ENCODE assay signal across 33 mouse cellular contexts in the genomic region with DNA sequence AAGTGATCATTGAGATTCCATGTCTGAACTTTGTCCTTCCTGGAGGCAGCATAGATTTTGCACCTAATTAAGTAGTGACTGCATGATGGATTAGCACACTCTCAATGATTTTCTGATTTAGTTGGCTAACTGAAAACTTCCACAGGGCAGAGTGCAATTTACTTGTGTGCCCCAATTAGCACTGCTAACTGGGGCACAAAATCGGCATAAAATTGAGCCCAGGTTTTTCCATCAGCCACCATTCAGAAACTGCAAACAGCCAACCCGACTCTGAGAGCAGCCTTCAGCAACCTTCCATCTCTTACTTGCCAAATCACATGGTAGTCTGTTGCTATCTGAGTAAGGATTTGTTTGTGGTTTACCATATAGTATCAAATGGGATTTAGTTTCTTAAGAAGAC.
DNase-seq lines count a peak whose midpoint lies in the region; ATAC-seq and TF ChIP-seq lines count a peak whose summit lies in the region.
"Had no signal": no experiment of that assay in that cellular context is flagged by ENCODE, and none has a peak within 500 bp of the region (broad histone marks: within the 10 kb centered on the region; RNA-seq: fewer than 3 reads in every experiment).

No protein-coding gene starts in this region.

- no peaks in the 10 kb centered on the region for H3K4me1 ChIP-seq in forebrain, postnatal 0 days (ENCODE audit: insufficient read depth)
- no peaks in the 10 kb centered on the region for H3K4me1 ChIP-seq in forebrain, embryonic 10.5 days
- H3K4me1 ChIP-seq: heart, embryonic 10.5 days; heart, embryonic 15.5 days; kidney, embryonic 15.5 days; limb, embryonic 15.5 days; liver, embryonic 13.5 days; megakaryocyte, embryonic 14.5 days; midbrain, embryonic 12.5 days; neural tube, embryonic 13.5 days; stomach, embryonic 15.5 days had no signal

- no peak for ATAC-seq in forebrain, postnatal 0 days
- ATAC-seq: activated CD4-positive, CD25-positive, alpha-beta regulatory T cell, adult 4 months; inflammation-experienced regulatory T-cells, adult 6 months; lung, postnatal 0 days had no signal

- no peaks in the 10 kb centered on the region for H3K27me3 ChIP-seq in forebrain, postnatal 0 days (ENCODE audit: insufficient read depth, low read length)
- H3K27me3 ChIP-seq in forebrain, embryonic 10.5 days (ENCODE audit: poor library complexity, severe bottlenecking), result no peaks in the 10 kb centered on the region
- H3K27me3 ChIP-seq: heart, embryonic 15.5 days; hindbrain, embryonic 13.5 days; kidney, embryonic 15.5 days; limb, embryonic 15.5 days; liver, embryonic 13.5 days; megakaryocyte, embryonic 14.5 days; midbrain, embryonic 12.5 days; neural tube, embryonic 13.5 days; stomach, embryonic 15.5 days had no signal

- intact Hi-C loops in heart, postnatal 25 days (cut with DNase I), result no loop called here

- WGBS in forebrain, postnatal 0 days, result 32% methylated on average over 2 of the region's 2 CpGs
- 74% methylated on average over 2 of the region's 2 CpGs for WGBS in forebrain, embryonic 10.5 days

- TF ChIP-seq POLR2A in brain, embryonic 14.5 days (IDR thresholded peaks at IDR 0.05; ENCODE audit: borderline replicate concordance, extremely low read depth, insufficient read depth, insufficient read length, poor library complexity, severe bottlenecking), result no peak

- TF ChIP-seq CTCF in forebrain, postnatal 0 days (IDR thresholded peaks at IDR 0.05; ENCODE audit: low read depth), result no peak
- TF ChIP-seq CTCF in brain, embryonic 14.5 days (IDR thresholded peaks at IDR 0.05; ENCODE audit: borderline replicate concordance, extremely low read depth, insufficient read depth, insufficient read length), result no peak

- H3K9me3 ChIP-seq in forebrain, postnatal 0 days (ENCODE audit: low read length), result no peaks in the 10 kb centered on the region
- no peaks in the 10 kb centered on the region for H3K9me3 ChIP-seq in forebrain, embryonic 10.5 days
- H3K9me3 ChIP-seq: heart, embryonic 10.5 days; heart, embryonic 15.5 days; hindbrain, embryonic 13.5 days; kidney, embryonic 15.5 days; limb, embryonic 10.5 days; limb, embryonic 15.5 days; liver, embryonic 13.5 days; megakaryocyte, embryonic 14.5 days; midbrain, embryonic 12.5 days; neural tube, embryonic 13.5 days; stomach, embryonic 15.5 days had no signal

- H3K9ac ChIP-seq in forebrain, postnatal 0 days, result no peak overlapping the region
- H3K9ac ChIP-seq: heart, embryonic 15.5 days; hindbrain, embryonic 13.5 days; kidney, embryonic 15.5 days; limb, embryonic 15.5 days; liver, embryonic 13.5 days; midbrain, embryonic 12.5 days; neural tube, embryonic 13.5 days; stomach, embryonic 15.5 days had no signal

- peak; percentile 4 for DNase-seq in forebrain, postnatal 0 days
- no peak for DNase-seq in forebrain, embryonic 10.5 days (ENCODE audit: extremely low spot score, low spot score)
- DNase-seq in Muller cell, postnatal 12 days (ENCODE audit: inconsistent ontology term), result peak; percentile 82
- DNase-seq in brain, embryonic 14.5 days (ENCODE audit: low read depth), result peak; percentile 56
- peak; percentile 81 for DNase-seq in retina, postnatal 1 day
- no peak for DNase-seq in heart, postnatal 25 days (ENCODE audit: low spot score)
- DNase-seq: adrenal gland, adult 2 months; adrenal gland, postnatal 36 days; B cell, adult 2 months; cerebellum, adult 2 months; cerebellum, postnatal 25 days; gastrocnemius, postnatal 25 days; heart, adult 11 months; heart, postnatal 36 days; kidney, adult 11 months; kidney, postnatal 25 days; liver, embryonic 13.5 days; lung, adult 18-20 months; lung, postnatal 4 days had no signal

- no peak overlapping the region for H3K4me3 ChIP-seq in forebrain, postnatal 0 days (ENCODE audit: low read depth, low read length)
- no peak overlapping the region for H3K4me3 ChIP-seq in forebrain, embryonic 10.5 days
- H3K4me3 ChIP-seq: heart, embryonic 10.5 days; heart, embryonic 15.5 days; hindbrain, embryonic 13.5 days; kidney, embryonic 15.5 days; limb, embryonic 10.5 days; limb, embryonic 15.5 days; liver, embryonic 13.5 days; megakaryocyte, embryonic 14.5 days; midbrain, embryonic 12.5 days; myocyte; neural tube, embryonic 13.5 days; stomach, embryonic 15.5 days had no signal

- no peak overlapping the region for H3K4me2 ChIP-seq in forebrain, postnatal 0 days (ENCODE audit: low read depth)
- H3K4me2 ChIP-seq: heart, embryonic 15.5 days; hindbrain, embryonic 13.5 days; kidney, embryonic 15.5 days; limb, embryonic 15.5 days; liver, embryonic 13.5 days; midbrain, embryonic 12.5 days; neural tube, embryonic 13.5 days; stomach, embryonic 15.5 days had no signal

- no peak overlapping the region for H3K27ac ChIP-seq in forebrain, postnatal 0 days (ENCODE audit: low read depth, low read length)
- no peak overlapping the region for H3K27ac ChIP-seq in forebrain, embryonic 10.5 days
- H3K27ac ChIP-seq: heart, embryonic 10.5 days; heart, embryonic 15.5 days; hindbrain, embryonic 13.5 days; kidney, embryonic 15.5 days; limb, embryonic 10.5 days; limb, embryonic 15.5 days; liver, embryonic 13.5 days; midbrain, embryonic 12.5 days; neural tube, embryonic 13.5 days; stomach, embryonic 15.5 days had no signal

- H3K36me3 ChIP-seq in forebrain, postnatal 0 days (ENCODE audit: insufficient read depth), result no peaks in the 10 kb centered on the region
- H3K36me3 ChIP-seq in forebrain, embryonic 10.5 days (replicated peaks), result no peaks in the 10 kb centered on the region
- H3K36me3 ChIP-seq: heart, embryonic 10.5 days; heart, embryonic 15.5 days; hindbrain, embryonic 13.5 days; kidney, embryonic 15.5 days; limb, embryonic 10.5 days; limb, embryonic 15.5 days; liver, embryonic 13.5 days; midbrain, embryonic 12.5 days; neural tube, embryonic 13.5 days; stomach, embryonic 15.5 days had no signal

Comparison
In these comparisons a context has a peak if more than half of its experiments do, and no peak if none do; other contexts are left out.
1. DNase-seq: peak in forebrain, postnatal 0 days (single experiment), Muller cell, postnatal 12 days (single experiment), brain, embryonic 14.5 days (single experiment) and retina, postnatal 1 day (single experiment); none in forebrain, embryonic 10.5 days (single experiment) and heart, postnatal 25 days (single experiment).